Mouse (Mus musculus): ENCODE data around the gene Ints14.

GRCm38 (mm10) chr9:65020991-65021886, 60.5 kb downstream of the Ints14 start, which contains the start of gene Hacd3:
- no peak for TF ChIP-seq GATA1 (IDR thresholded peaks at IDR 0.05; ENCODE audit: borderline replicate concordance, low read length)
- no peak for TF ChIP-seq CTCF (IDR thresholded peaks at IDR 0.05; ENCODE audit: low read depth, low read length)
- TF ChIP-seq TAL1 (conservative IDR thresholded peaks at IDR 0.05; ENCODE audit: low read depth, low read length): no peak

Data from G1E (cell line).